Mouse (Mus musculus) intestine, postnatal 0 days (tissue): ENCODE results near the gene Fzd10. TPM values are rescaled to one million over a fixed set of nuclear protein-coding genes. Genes with fewer than 3 reads are reported as not detected.

ENCODE experiments used
- ATAC-seq: fragments of 200-750 bp; cut with Nextera tagmentation; 2 replicates; pipeline ENCODE4 v1.8.0; 2017; ENCODE audit warnings: mild to moderate bottlenecking, moderate TSS enrichment, moderate library complexity
- H3K27ac ChIP-seq: fragments of 300-500 bp; sonication (generic); 2 replicates; pipeline ENCODE4 v1.5.1; 2014; ENCODE audit warnings: mild to moderate bottlenecking, low read depth, low read length, moderate library complexity
- H3K27me3 ChIP-seq: fragments of 300-500 bp; sonication (generic); replicated peaks from 2 replicates; pipeline ENCODE4 v1.6.1; 2014; ENCODE audit warnings: low read length, mixed read lengths; ENCODE audit not compliant: control insufficient read depth, insufficient read depth
- H3K36me3 ChIP-seq: fragments of 300-500 bp; sonication (generic); 2 replicates; pipeline ENCODE4 v1.6.1; 2014; ENCODE audit warnings: mild to moderate bottlenecking, moderate library complexity; ENCODE audit not compliant: control insufficient read depth, insufficient read depth
- H3K4me1 ChIP-seq: fragments of 300-500 bp; sonication (generic); replicated peaks from 2 replicates; pipeline ENCODE4 v1.6.1; 2014; ENCODE audit warnings: antibody characterized with exemption, low read length, mixed read lengths; ENCODE audit not compliant: control insufficient read depth, insufficient read depth
- H3K4me2 ChIP-seq: fragments of 300-500 bp; sonication (generic); replicated peaks from 2 replicates; pipeline ENCODE4 v1.6.1; 2014; ENCODE audit warnings: low read depth, mild to moderate bottlenecking, moderate library complexity
- H3K4me3 ChIP-seq: fragments of 300-500 bp; sonication (generic); 2 replicates; pipeline ENCODE4 v1.5.1; 2014; ENCODE audit warnings: low read depth, low read length
- H3K9ac ChIP-seq: fragments of 300-500 bp; sonication (generic); 2 replicates; pipeline ENCODE4 v1.6.1; 2014; ENCODE audit warnings: mild to moderate bottlenecking, low read depth, low read length
- H3K9me3 ChIP-seq: fragments of 300-500 bp; sonication (generic); 2 replicates; pipeline ENCODE4 v1.6.1; 2016; ENCODE audit warnings: mixed run types; ENCODE audit not compliant: control insufficient read depth
- CTCF ChIP-seq: sonication (generic); IDR thresholded peaks from 2 replicates; pipeline ENCODE4 v1.5.1; 2016; ENCODE audit warnings: low read depth, mild to moderate bottlenecking, control low read depth, antibody characterized with exemption, moderate library complexity
- WGBS: fragments of 180-500 bp; shearing (Covaris S2); extraction: QIAGEN DNeasy Blood & Tissue Kit; methylation state at CpG from one replicate; pipeline ENCODE4 v1.1.7; 2014; 5-methylcytosine and 5-hydroxymethylcytosine counted together
- polyA plus RNA-seq: library from polyadenylated mRNA; unstranded; fragments of >200 nt; fragmentation: Nextera tagmentation; extraction: Ambion mirVana; gene quantifications from 2 replicates; pipeline ENCODE4 v1.2.1, GENCODE M21; 2015

Gene Fzd10
- polyA plus RNA-seq, 1 experiment from 2014 or later: 0.16 TPM

DNA sequence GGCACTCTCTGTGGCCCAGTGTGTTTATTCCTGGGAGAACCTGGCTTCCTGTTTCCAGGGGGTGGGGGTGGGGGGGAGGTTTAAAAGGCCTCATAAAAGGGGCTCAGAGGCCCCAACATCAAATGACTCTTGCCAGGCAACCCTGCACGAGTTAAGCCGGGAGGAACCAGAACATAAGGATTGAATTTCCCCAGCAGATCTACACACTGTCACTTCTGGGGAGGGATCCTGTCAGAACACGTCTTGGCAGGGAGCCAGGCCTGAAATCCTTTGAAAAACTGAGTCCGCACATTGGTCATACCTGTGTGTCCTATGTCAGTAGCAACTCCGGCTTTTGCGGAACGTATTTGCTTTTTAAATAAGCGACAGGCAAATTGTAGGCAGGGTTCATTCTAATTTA, 19.3 kb downstream of the Fzd10 start:
- Histone ChIP-seq H3K36me3 (no peaks in the 10 kb centered on the region), H3K4me3 (no peak overlapping the region), H3K9me3 (no peaks in the 10 kb centered on the region), H3K27me3 (no peaks in the 10 kb centered on the region), H3K9ac (no peak overlapping the region), H3K27ac (no peak overlapping the region), H3K4me1 (no peaks in the 10 kb centered on the region), H3K4me2 (no peak overlapping the region)
- WGBS: 36% methylated on average over 8 of the region's 8 CpGs
- ATAC-seq: no peak
- no peak for TF ChIP-seq CTCF

- Histone ChIP-seq H3K9me3 (no peaks in the 10 kb centered on the region), H3K9ac (no peak overlapping the region), H3K4me1 (no peaks in the 10 kb centered on the region), H3K36me3 (no peaks in the 10 kb centered on the region), H3K4me3 (no peak overlapping the region), H3K27ac (no peak overlapping the region), H3K27me3 (no peaks in the 10 kb centered on the region), H3K4me2 (no peak overlapping the region)
- no peak for ATAC-seq
- 10% methylated on average over 9 of the region's 9 CpGs for WGBS
- no peak for TF ChIP-seq CTCF
Observed at GRCm38 (mm10) chr5:128620408-128620807, 19.8 kb downstream of the Fzd10 start.

- no peak overlapping the region for H3K27ac ChIP-seq
- H3K4me2 ChIP-seq: no peak overlapping the region
- no peaks in the 10 kb centered on the region for H3K4me1 ChIP-seq
- no peaks in the 10 kb centered on the region for H3K9me3 ChIP-seq
- no peaks in the 10 kb centered on the region for H3K36me3 ChIP-seq
- H3K9ac ChIP-seq: no peak overlapping the region
- no peaks in the 10 kb centered on the region for H3K27me3 ChIP-seq
- 60% methylated on average over 5 of the region's 5 CpGs for WGBS
- no peak overlapping the region for H3K4me3 ChIP-seq
- TF ChIP-seq CTCF: no peak
- ATAC-seq: no peak
Observed at GRCm38 (mm10) chr5:128627763-128628162, 27.1 kb downstream of the Fzd10 start.

- Histone ChIP-seq H3K4me3 (no peak overlapping the region), H3K36me3 (no peaks in the 10 kb centered on the region), H3K9ac (no peak overlapping the region), H3K4me1 (no peaks in the 10 kb centered on the region), H3K27me3 (no peaks in the 10 kb centered on the region), H3K27ac (no peak overlapping the region), H3K9me3 (no peaks in the 10 kb centered on the region), H3K4me2 (no peak overlapping the region)
- TF ChIP-seq CTCF: no peak
- ATAC-seq: no peak
- WGBS: 83% methylated on average over 9 of the region's 9 CpGs
Observed at GRCm38 (mm10) chr5:128636648-128637047, 36.0 kb downstream of the Fzd10 start.

DNA sequence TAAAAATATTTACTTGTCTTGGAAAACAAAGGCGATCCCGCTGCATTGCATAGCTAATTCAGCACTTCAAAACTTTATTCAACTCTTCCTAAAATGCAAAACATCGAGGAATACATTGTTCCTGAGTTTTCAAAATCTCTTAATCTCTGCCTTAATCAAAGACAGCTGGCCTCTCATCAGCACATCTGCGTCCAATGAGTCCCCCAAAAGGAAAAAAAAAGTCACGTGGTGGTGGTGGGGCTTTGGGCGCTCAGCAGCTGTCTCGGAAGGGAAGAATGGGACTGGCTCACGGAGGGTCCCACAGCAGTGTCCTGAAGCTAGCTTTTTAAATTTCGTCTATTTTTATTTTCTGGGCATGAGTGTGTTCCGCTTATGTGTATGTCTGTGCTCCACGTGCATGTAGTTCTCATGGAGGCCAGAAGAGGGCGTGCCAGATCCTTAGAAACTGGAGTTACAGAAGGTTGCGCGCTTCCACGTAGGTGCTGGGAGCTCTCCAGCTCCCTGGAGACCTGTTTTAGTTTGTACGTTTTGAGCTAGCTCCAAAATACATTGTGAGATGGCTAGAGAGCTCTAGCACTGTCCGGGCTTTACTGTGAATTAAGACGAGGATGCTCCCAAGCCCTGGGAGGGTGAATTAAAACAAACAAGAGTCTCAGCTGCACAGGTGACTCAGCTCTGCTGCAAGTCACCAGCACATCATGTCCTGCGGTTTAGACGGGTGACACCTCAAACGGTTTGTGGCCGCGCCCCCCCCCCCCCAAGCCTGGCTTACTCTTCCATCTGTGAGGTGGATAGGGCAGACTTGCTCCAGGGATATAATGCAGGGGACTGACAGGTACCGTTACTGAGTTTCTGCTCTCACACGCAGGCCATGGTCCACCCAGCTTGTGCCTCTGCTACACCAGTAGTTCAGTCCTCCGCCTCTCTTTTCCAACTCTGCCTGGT, 36.7 kb downstream of the Fzd10 start:
- H3K9me3 ChIP-seq: no peaks in the 10 kb centered on the region
- H3K27ac ChIP-seq: no peak overlapping the region
- no peak overlapping the region for H3K4me3 ChIP-seq
- H3K4me2 ChIP-seq: no peak overlapping the region
- H3K27me3 ChIP-seq: no peaks in the 10 kb centered on the region
- H3K4me1 ChIP-seq: no peaks in the 10 kb centered on the region
- no peaks in the 10 kb centered on the region for H3K36me3 ChIP-seq
- WGBS: 90% methylated on average over 26 of the region's 26 CpGs
- no peak for ATAC-seq
- H3K9ac ChIP-seq: no peak overlapping the region
- no peak for TF ChIP-seq CTCF

- Histone ChIP-seq H3K27me3 (no peaks in the 10 kb centered on the region), H3K27ac (no peak overlapping the region), H3K4me1 (no peaks in the 10 kb centered on the region), H3K4me3 (no peak overlapping the region), H3K36me3 (no peaks in the 10 kb centered on the region), H3K9ac (no peak overlapping the region), H3K4me2 (no peak overlapping the region), H3K9me3 (no peaks in the 10 kb centered on the region)
- no peak for ATAC-seq
- TF ChIP-seq CTCF: no peak
- 64% methylated on average over 9 of the region's 9 CpGs for WGBS
Observed at GRCm38 (mm10) chr5:128638716-128639115, 38.1 kb downstream of the Fzd10 start.
